Mouse (Mus musculus) regulatory T cell (primary cell): ENCODE data around the gene Gm5134.

ENCODE experiments used
- in situ Hi-C: fragments of 300-600 bp; cut with MboI, MseI; formaldehyde crosslinking; loops from one replicate; pipeline ENCODE4 v1.15.1; 2025; ENCODE audit warnings: high pct_unique_total_duplicates

The Gm5134 gene

DNA sequence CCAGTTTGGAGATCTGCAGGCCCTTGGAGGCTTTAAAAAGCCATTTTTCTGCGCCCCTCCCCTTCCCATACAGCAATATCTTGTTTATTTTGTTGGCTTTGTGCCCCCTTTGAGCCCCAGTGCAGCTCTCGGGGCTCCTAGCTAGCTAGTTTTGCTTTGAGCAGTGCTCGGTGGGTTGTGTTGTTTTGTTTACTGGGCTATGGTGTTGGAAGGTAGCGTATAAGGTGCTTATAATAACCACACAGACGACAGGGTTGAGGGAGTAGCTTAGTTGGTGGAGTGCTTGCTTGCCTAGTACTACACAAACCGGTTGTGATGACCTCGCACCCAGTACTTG, 78.8 kb downstream of the Gm5134 start:
- in situ Hi-C loops = no loop called here

DNA sequence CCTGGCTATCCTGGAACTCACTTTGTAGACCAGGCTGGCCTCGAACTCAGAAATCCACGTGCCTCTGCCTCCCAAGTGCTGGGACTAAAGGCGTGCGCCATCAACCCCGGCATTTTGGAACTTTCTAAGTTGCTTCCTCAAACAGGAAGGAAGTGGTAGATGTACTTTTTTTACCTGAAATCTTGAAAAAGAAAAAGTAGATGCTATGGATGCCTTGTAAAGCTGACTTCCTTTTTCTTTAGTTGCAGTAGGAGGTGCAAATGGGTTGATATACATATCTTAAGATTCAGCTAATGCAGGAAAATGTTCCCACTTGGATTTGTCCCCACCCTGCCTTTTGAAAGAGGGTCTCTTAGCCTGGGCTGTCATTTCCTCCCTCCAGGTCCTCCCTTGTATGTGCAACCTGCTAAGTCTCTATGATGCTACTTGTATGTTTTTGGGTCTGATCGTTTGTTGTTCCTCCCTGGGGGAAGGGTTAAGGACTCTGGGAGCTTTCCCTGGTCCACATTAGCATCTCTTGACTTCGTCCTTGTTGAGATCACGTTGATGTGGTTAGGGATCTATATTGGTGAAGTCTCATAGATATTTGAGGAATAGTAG, 79.8 kb downstream of the Gm5134 start:
- in situ Hi-C loops = no loop called here

DNA sequence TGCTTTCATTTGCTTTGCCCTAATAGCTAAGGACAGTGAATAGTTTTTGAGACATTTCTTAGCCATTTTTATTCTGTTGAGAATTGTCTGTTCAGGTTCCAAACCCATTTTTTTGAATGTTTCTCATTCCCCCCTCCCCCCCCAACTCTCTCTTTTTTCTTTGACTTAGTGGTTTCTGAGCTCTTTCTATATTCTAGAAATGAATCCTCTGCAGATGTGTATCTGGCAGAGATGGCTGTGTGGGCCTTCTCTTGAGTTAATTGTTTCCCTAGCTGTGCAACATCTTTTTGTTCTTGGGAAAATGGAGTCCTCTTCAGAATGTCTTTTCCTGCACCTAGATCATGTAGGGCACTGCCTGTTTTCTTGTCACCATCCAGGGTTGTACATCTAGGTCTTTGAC, 81.0 kb downstream of the Gm5134 start:
- in situ Hi-C loops = no loop called here

DNA sequence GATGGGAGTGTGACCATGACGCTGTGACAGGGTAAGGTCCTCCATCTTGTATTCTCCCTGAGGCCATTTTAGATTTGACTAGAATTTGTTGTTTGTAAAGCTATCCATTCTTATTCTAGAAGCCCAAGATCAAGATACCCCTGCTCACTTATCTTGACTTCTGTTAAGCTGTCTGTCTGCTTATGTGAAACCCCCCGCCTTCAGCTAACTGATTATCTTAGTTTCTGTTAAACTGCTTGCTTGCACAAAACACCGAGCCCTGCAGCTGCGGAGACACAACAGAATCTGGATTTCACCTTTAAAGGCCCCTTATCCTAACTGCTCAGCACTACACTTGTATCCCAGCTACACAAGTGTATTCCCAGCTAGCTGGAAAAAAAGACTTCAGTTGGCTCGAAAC, 82.6 kb downstream of the Gm5134 start:
- in situ Hi-C loops = no loop called here

DNA sequence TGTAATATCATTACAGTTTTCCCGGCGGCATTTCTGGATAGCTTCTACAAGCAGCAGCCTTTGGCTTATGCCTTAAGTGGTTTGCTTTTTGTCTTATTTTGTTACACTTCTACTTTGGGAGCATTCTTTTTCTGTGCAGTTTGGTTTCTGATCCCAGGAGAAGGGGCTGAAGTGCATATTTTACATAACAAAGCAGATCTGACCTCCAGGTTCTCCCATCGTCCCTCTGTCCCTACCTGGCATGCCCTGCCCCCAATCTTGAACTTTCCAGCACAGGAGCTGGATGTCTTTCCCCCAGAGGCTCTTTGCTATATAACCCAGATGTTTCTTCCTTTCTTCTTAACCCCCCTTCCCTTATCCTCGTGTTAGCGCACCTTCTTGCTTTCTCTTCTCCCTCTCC, 91.0 kb downstream of the Gm5134 start:
- in situ Hi-C loops = no loop called here

DNA sequence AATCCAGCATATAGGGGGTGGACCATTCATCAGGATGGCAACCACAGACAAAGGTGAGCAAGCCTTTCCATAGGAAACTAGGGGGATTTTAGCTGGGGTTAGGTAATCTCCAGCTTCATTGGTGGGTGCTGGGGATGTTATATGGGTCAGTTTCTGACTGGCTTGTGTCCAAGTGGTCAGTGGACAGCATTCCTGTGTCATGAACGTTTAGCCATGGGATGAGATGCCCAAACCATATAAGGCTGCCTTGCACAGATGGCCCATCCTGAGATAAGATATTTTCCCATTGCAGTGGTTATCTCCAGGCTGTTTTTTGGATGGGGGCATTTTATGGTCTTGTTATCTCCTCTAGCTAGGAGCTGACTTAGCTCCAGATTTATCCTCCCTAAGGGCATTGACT, 92.4 kb downstream of the Gm5134 start:
- in situ Hi-C loops = no loop called here

DNA sequence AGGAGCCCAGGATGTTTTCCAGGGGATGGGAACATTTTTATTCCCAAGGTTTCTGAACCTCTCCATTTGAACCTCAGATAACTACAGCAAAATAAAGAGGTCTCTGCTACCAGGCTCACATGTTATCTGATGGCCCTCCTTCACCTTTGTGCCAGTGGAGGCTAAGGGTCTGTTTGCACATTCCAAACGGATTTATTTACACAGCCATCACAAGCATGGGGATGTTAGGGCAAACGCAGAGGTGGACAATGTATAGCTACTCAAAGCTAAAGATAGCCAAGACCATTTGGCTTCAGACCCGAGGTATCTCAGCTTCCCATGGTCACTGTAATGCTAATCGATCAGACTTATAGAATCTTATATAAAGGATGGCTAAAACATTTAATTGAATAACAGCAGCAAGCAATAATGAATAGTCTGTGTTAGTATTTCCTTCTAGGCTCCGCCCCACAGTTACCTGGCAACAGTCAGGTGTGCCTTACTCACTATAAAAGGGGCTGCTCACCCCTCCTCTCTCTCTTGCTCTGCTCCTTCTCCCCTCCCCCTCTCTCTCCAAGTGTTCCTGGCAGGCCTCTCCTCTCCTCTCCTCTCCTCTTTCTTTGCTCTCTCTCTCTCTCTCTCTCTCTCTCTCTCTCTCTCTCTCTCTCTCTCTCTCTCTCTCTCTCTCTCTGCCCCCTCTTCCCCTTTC, 93.0 kb downstream of the Gm5134 start:
- in situ Hi-C loops = no loop called here

DNA sequence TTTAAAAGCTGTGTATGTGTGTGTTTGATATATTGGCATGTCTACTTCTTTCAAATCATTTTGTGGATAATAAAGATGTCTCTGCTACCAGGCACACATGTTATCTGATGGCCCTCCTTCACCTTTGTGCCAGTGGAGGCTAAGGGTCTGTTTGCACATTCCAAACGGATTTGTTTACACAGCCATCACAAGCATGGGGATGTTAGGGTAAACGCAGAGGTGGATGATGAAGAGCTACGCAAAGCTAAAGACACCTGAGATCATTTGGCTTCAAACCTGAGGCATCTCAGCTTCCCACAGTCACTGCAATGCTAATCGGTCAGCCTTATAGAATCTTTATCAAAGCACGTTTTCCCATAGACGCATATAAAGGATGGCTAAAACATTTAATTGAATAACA, 94.7 kb downstream of the Gm5134 start:
- in situ Hi-C loops = no loop called here

DNA sequence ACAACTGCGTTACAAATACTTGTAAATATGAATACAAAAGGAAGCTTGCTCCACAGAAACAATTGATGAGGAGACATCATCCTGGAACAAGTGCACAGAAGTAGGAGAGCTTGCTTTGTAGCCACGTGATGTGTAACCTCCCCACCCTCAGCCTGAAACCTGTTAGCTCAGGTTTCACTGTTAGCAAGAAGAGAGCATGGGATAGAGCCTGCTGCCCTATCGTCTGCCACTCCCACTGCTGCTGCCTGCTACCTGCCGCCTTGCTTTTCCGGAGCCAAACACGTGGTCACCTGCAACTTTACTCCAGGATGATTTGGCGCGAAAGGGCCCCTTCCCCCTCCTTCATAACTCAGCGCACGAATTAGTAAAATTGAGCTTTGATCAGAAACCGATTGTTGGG, 97.5 kb downstream of the Gm5134 start:
- in situ Hi-C loops = no loop called here
